Mouse (Mus musculus) layer of hippocampus, postnatal 10 days (tissue): ENCODE measurements around the gene Rmi1. TPM values are rescaled to one million over a fixed set of nuclear protein-coding genes. Genes with fewer than 3 reads are reported as not detected.

Experiments used
- microRNA-seq, 2 experiments: library from miRNA; unstranded; fragments of <30 nt; microRNA quantifications; one replicate each; pipeline ENCODE4 v1.2.0; 2021
- total RNA-seq, 2 experiments: library from RNA; stranded (reverse); gene quantifications; 2 replicates each; pipeline ENCODE4 v1.2.3; 2021

Gene Rmi1
- total RNA-seq, 2 experiments from 2014 or later = 14.5 to 15.2 TPM

Small RNA genes lying within 50 kb of the gene (microRNA-seq; reads per million reads assigned to microRNA genes)
- 71.7 to 73.9 reads per million in 2 experiments for gene Mir7-1

Other genes starting within 250 kb of the Rmi1 start
- gene Idnk, start 244.6 kb upstream of the Rmi1 start, total RNA-seq = 10 to 100 TPM; 29.2 to 33.3 TPM
- gene Ubqln1, start 186.6 kb upstream of the Rmi1 start, total RNA-seq = 100 to 1,000 TPM; 129 to 135 TPM
- gene Gkap1, start 126.5 kb upstream of the Rmi1 start, total RNA-seq = 10 to 100 TPM; 24.3 to 24.6 TPM
- gene Kif27, start 43.1 kb upstream of the Rmi1 start, total RNA-seq = 1 to 10 TPM; 4.0 to 4.6 TPM
- gene 2210016F16Rik, start 17.0 kb upstream of the Rmi1 start, total RNA-seq = 1 to 10 TPM; 6.1 TPM
- 100 to 1,000 TPM; 758 to 769 TPM for gene Hnrnpk, start 1.1 kb downstream of the Rmi1 start, total RNA-seq
- gene Slc28a3, start 208.6 kb downstream of the Rmi1 start, total RNA-seq = under 1 TPM; 0.20 to 0.27 TPM